Mouse (Mus musculus) kidney, postnatal 36 days (tissue): ENCODE measurements around the gene Rbms3.

Source experiments
- DNase-seq, 2 experiments: peaks; one replicate each; pipeline ENCODE4 v3.0.0; 2021 to 2022; ENCODE audit warnings: mixed read lengths in 2 of 2

Gene Rbms3

DNA sequence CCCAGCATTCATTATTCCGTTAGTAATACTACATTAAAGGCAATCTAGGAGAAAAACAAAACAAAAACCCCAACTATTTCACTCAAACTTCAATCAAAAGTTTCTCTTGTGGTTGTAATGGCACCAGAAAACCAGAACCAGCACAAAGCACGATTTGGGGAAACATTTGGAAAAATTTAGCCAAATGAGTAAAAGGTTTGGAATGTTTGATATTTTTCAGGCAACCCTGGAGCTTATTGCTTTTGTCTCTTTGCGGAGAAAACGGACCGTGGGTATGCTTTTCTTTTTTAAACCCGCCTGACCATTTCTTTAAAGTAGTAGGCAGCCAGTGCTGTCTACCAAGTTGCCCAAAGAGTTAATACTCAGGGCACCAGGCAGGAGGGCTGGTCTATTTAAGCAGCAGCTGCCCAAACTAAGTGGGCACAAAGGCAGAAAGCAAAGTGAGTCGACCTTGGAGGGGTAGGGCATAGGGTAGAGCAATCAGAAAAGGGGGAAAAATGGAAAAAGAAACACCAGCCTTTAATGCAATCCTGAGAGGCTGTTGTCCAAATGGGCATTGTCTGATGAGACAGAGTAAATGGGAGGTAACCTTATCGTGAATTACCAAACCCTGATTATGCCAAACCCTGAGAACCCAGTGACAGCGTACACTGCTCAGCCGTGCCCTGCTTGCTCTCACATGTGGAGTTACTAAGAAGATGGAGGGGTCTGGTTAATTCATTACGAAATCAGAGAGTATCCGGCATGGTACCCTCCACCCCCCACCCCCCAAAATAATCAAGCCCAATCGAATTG is 379.5 kb downstream of the Rbms3 start:
- no peak for DNase-seq

- no peak for DNase-seq
Observed at GRCm38 (mm10) chr9:117247311-117247980, 382.3 kb downstream of the Rbms3 start.

DNA sequence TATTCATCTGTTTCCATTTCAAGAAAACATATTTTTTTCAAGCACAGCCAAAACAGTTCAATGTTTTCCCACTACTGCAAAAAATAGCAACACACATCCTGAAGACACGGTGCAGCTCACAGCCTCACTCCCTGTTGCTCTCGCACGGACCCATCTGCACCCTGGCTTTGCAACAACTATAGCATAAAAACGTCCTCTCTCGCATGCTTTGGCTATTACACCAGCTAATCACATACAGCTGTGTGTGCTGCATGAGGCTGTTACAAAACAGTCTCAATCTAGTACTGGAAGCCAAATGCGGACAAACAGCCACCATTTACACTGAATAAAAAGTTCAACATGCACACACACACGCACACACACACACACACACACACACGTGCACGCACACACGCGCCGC is 383.5 kb downstream of the Rbms3 start:
- DNase-seq: no peak

DNA sequence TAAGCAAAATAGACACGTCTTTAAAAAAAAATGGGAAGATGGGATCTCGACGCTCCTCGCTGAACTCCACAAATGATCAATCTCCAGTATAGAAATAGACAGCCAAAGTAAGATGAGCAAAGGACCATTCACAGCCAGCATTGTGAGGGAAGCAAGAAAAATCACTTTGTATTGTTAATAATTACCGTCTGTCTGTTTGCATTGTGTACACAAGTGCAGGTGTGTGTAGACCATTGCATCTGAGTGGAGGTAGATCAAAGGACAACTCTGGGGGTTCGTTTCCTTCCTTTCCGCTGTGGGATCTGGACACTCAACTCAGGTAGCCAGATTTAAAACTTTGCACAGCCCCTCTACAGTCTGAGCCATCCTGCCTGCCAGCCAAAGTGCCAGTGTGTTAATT is 386.3 kb downstream of the Rbms3 start:
- no peak for DNase-seq

- no peak for DNase-seq
Observed at GRCm38 (mm10) chr9:117234726-117235075, 395.0 kb downstream of the Rbms3 start.

GRCm38 (mm10) chr9:117234065-117234725 is 395.5 kb downstream of the Rbms3 start:
- no peak for DNase-seq

DNA sequence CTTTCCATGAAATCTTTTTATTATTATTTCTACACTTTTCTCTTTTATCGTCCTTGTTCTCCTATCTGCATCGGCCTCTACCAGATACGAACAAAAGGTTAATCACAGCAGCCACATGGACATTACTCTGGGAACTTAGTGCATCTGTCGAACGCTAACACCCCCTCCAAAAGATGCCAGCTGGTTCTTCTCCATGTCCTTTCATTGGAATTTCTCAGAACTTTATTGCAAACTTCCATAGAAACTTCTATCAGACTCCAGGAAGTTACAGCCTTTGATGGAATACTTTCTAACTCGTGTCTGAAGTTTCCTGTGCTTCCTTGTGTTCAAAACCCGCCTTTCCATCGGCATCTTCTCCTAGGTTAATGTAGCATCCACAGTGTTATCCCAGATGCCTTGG is 407.0 kb downstream of the Rbms3 start:
- DNase-seq: no peak

DNA sequence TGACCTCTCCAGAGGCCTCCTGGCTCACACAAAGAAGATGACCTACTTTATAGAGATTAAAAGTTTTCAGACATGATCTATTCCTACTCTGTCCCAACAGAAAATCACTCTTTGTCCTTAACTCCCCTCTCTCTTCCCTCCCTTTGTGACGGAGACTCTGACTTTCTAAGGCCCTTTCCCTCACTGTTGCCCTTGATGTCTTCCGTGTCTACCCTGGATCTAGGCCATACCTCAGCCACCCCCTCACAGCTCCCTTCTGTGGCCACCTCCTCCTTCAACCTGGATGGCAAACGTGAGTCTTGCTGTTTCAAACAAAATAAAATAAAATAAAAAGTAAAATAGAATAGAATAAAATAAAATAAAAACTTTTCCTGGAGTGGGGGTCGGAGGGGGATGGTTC is 408.2 kb downstream of the Rbms3 start:
- no peak for DNase-seq

GRCm38 (mm10) chr9:117216026-117216755 is 413.5 kb downstream of the Rbms3 start:
- no peak for DNase-seq

DNA sequence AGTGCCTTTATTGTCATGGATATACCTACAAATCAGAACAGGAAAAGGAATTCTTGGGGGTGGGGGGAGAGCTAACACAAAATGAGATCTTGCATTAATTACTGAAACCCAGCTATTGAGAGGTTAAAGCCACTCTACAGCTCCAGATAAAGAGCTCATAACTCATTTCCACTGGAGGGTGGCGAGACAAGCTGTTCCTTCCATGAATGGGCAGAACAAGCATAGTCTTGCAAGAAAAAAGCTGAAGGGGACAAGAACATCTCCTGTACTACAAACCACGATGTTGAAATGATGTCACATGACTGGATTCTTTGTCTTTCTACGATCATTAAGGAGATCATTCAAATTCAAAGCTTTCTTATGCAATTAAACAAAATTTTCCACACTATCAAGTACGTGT is 417.7 kb downstream of the Rbms3 start:
- no peak for DNase-seq

DNA sequence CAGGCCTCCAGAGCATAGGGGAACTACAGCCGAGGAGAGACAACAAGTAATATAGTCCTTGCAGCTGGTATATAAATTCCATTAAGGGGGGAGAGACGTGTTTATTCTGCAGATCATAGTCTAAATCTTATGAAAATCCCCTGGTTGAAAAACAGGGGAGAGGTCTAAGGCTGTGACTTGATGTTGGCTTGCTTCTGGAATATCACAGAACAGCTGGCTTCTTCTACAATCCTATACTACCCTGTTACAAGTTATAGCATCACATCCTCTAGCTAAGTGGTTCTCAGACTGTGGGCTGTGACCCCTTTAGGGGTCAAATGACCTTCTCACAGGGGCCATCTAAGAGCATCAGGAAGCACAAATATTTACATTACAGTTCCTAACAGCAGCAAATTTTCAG is 419.4 kb downstream of the Rbms3 start:
- DNase-seq: no peak

GRCm38 (mm10) chr9:117205395-117205794 is 424.3 kb downstream of the Rbms3 start:
- DNase-seq: peak in 1 of 2 experiments; percentile 13

DNA sequence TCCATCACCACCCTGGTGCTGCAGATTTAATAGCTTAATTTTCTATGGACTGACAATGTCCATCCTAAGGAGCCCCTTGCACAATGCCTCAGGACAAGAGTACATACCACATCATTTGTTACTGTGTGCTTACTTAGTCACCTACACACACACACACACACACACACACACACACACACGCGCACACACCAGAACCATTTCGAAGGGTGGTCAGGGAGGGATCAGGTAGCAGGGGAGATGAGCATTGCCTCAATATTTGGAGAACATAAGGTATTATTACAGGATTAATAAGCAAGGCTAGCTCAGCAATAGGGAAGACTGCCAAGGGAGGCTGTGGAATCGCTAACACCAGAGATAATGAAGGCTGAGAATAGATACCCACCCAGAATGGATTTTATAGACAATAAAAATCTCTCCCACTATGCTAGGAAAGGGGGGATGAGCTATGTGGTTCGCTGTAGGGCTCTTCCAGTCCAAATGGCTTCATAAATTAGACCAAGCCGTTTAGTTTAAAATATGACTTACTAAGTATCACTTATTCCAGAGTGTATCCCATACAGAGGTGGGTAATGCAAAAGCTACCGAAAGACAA is 429.6 kb downstream of the Rbms3 start:
- DNase-seq: no peak

DNA sequence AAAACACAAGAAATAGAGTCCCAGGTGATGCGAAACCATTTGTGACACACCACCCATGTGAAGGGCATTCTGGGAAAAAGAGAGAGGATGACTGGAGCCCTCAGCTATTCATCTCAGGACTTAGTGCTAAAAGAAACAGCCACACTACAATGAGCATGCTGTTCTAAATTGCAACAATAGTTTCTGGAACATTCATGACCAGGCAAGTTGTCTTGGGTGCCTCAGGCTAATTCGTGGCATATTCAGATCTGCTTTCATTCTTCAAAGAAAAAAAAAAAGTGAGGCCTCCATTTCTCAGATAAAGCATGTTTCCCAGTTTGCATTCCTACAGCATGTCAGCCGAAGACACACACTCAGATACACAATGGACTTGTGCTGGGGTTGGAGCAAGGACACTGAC is 432.2 kb downstream of the Rbms3 start:
- DNase-seq: no peak

GRCm38 (mm10) chr9:117192565-117193540 is 436.9 kb downstream of the Rbms3 start:
- DNase-seq: peak; percentile 27 to 67

- no peak for DNase-seq
Observed at GRCm38 (mm10) chr9:117192093-117192492, 437.6 kb downstream of the Rbms3 start.

- no peak for DNase-seq
Observed at GRCm38 (mm10) chr9:117188406-117188805, 441.3 kb downstream of the Rbms3 start.

- DNase-seq: no peak
Observed at GRCm38 (mm10) chr9:117187116-117188034, 442.3 kb downstream of the Rbms3 start.

DNA sequence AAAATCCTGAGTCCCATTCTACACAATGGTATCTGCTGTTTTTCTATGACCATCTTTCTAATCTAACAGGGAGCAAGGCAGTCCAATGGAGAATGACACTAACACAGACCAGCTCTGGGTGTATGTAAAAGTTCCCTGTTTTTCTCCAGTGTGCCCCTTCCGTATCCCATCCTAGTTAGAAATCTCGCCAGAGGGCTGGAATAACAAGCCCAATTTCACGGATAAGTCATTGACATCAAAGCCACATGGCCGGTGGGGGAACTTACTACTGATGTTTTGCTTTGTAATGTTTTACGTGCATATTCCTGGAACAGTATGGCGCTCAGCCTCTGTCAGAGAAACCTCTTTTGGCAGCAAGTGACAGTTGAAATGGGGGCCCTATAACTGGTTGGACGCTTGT is 449.1 kb downstream of the Rbms3 start:
- DNase-seq: no peak

GRCm38 (mm10) chr9:117178366-117178765 is 451.3 kb downstream of the Rbms3 start:
- DNase-seq: no peak
